Mouse (Mus musculus) regulatory T cell (primary cell): Measurements from ENCODE around the gene Etv1.

Experiments
- in situ Hi-C: fragments of 300-600 bp; cut with MboI, MseI; formaldehyde crosslinking; loops from one replicate; pipeline ENCODE4 v1.15.1; 2025; ENCODE audit warnings: high pct_unique_total_duplicates

The Etv1 gene

GRCm38 (mm10) chr12:38779186-38779777 is at the start of gene Etv1:
TSS of gene Etv1 (plus strand) at chr12:38779380.
- in situ Hi-C loops, result loop anchor here (25.0 kb wide), 1 partner anchor 1233 kb away; no protein-coding TSS in a partner anchor

GRCm38 (mm10) chr12:38729661-38730060 is 49.5 kb upstream of the Etv1 start:
- in situ Hi-C loops, result no loop called here

- in situ Hi-C loops, result no loop called here
These were observed 48.4 kb upstream of the Etv1 start for GRCm38 (mm10) chr12:38730791-38731190.

- in situ Hi-C loops, result no loop called here
These were observed 19.9 kb upstream of the Etv1 start for GRCm38 (mm10) chr12:38759322-38759721.

- in situ Hi-C loops, result loop anchor here (25.0 kb wide), 1 partner anchor 1235 kb away; no protein-coding TSS in a partner anchor
These were observed 1.9 kb upstream of the Etv1 start for GRCm38 (mm10) chr12:38777316-38777715.

- in situ Hi-C loops, result loop anchor here (25.0 kb wide), 1 partner anchor 1234 kb away; no protein-coding TSS in a partner anchor
These were observed 1.3 kb upstream of the Etv1 start for GRCm38 (mm10) chr12:38777957-38778298.

GRCm38 (mm10) chr12:38778299-38779075 is 693 bp upstream of the Etv1 start:
- in situ Hi-C loops, result loop anchor here (25.0 kb wide), 1 partner anchor 1234 kb away; no protein-coding TSS in a partner anchor

- in situ Hi-C loops, result loop anchor here (25.0 kb wide), 1 partner anchor 1232 kb away; no protein-coding TSS in a partner anchor
These were observed 1.1 kb downstream of the Etv1 start for GRCm38 (mm10) chr12:38780006-38780954.

GRCm38 (mm10) chr12:38780955-38781304 is 1.8 kb downstream of the Etv1 start:
- in situ Hi-C loops, result loop anchor here (25.0 kb wide), 1 partner anchor 1231 kb away; no protein-coding TSS in a partner anchor

GRCm38 (mm10) chr12:38781686-38782085 is 2.5 kb downstream of the Etv1 start:
- in situ Hi-C loops, result loop anchor here (25.0 kb wide), 1 partner anchor 1231 kb away; no protein-coding TSS in a partner anchor

GRCm38 (mm10) chr12:38783291-38783690 is 4.1 kb downstream of the Etv1 start:
- in situ Hi-C loops, result loop anchor here (25.0 kb wide), 1 partner anchor 1229 kb away; no protein-coding TSS in a partner anchor

- in situ Hi-C loops, result loop anchor here (25.0 kb wide), 1 partner anchor 1228 kb away; no protein-coding TSS in a partner anchor
These were observed 5.0 kb downstream of the Etv1 start for GRCm38 (mm10) chr12:38784221-38784620.

- in situ Hi-C loops, result loop anchor here (25.0 kb wide), 1 partner anchor 1226 kb away; no protein-coding TSS in a partner anchor
These were observed 7.4 kb downstream of the Etv1 start for GRCm38 (mm10) chr12:38786571-38786970.

- in situ Hi-C loops, result loop anchor here (25.0 kb wide), 1 partner anchor 1225 kb away; no protein-coding TSS in a partner anchor
These were observed 8.5 kb downstream of the Etv1 start for GRCm38 (mm10) chr12:38787704-38788103.

- in situ Hi-C loops, result loop anchor here (25.0 kb wide), 1 partner anchor 1224 kb away; no protein-coding TSS in a partner anchor
These were observed 9.4 kb downstream of the Etv1 start for GRCm38 (mm10) chr12:38788621-38789020.

GRCm38 (mm10) chr12:38789789-38790355 is 10.7 kb downstream of the Etv1 start:
- in situ Hi-C loops, result loop anchor here (25.0 kb wide), 1 partner anchor 1222 kb away; no protein-coding TSS in a partner anchor

GRCm38 (mm10) chr12:38793076-38793475 is 13.9 kb downstream of the Etv1 start:
- in situ Hi-C loops, result loop anchor here (25.0 kb wide), 1 partner anchor 1219 kb away; no protein-coding TSS in a partner anchor

- in situ Hi-C loops, result loop anchor here (25.0 kb wide), 1 partner anchor 1219 kb away; no protein-coding TSS in a partner anchor
These were observed 14.5 kb downstream of the Etv1 start for GRCm38 (mm10) chr12:38793697-38794096.

GRCm38 (mm10) chr12:38807031-38807430 is 27.9 kb downstream of the Etv1 start:
- in situ Hi-C loops, result no loop called here

GRCm38 (mm10) chr12:38812392-38812791 is 33.2 kb downstream of the Etv1 start:
- in situ Hi-C loops, result loop anchor here (10.0 kb wide), 1 partner anchor 678 kb away; no protein-coding TSS in a partner anchor
